25 mouse cellular contexts compared by ENCODE assay signal in the genomic region with DNA sequence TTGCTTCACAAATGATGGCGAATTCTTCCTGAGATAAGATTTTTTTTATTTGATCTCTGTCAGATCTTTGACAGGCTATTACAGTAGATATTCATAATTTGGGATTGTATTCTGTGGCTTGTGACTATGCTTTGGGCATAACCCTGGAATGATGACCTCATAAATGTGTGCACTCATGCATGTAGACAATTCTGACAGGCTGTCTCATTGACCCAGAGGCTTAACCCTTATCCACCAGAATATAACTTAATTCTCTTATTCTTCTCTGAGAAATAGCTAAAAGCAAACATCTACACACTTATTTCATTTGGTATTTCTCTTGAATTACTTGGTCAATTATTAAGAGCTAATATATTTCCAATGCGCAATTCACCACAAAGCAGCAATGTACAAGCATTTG. TPM values are rescaled to one million over a fixed set of nuclear protein-coding genes. Genes with fewer than 3 reads are reported as not detected.
DNase-seq lines count a peak whose midpoint lies in the region; ATAC-seq lines count a peak whose summit lies in the region.
"Had no signal": no experiment of that assay in that cellular context is flagged by ENCODE, and none has a peak within 500 bp of the region (broad histone marks: within the 10 kb centered on the region; RNA-seq: fewer than 3 reads in every experiment).

No protein-coding gene starts in this region.

- no peaks in the 10 kb centered on the region for H3K36me3 ChIP-seq in midbrain, embryonic 11.5 days (ENCODE audit: control insufficient read depth, insufficient read depth, low read length)
- no peaks in the 10 kb centered on the region for H3K36me3 ChIP-seq in midbrain, embryonic 13.5 days
- H3K36me3 ChIP-seq: G1E had no signal

- WGBS in midbrain, embryonic 11.5 days: 92% methylated on average over 2 of the region's 2 CpGs
- WGBS in midbrain, embryonic 13.5 days: 88% methylated on average over 2 of the region's 2 CpGs

- no peaks in the 10 kb centered on the region for H3K9me3 ChIP-seq in midbrain, embryonic 11.5 days (ENCODE audit: control insufficient read depth, low read length)
- no peaks in the 10 kb centered on the region for H3K9me3 ChIP-seq in midbrain, embryonic 13.5 days
- H3K9me3 ChIP-seq: G1E had no signal

- H3K9ac ChIP-seq in midbrain, embryonic 11.5 days (ENCODE audit: low read length): no peak overlapping the region
- H3K9ac ChIP-seq in midbrain, embryonic 13.5 days (replicated peaks): no peak overlapping the region

- no peaks in the 10 kb centered on the region for H3K4me1 ChIP-seq in midbrain, embryonic 11.5 days (ENCODE audit: control insufficient read depth, insufficient read depth, low read length)
- H3K4me1 ChIP-seq in midbrain, embryonic 13.5 days (replicated peaks): no peaks in the 10 kb centered on the region

- H3K4me2 ChIP-seq in midbrain, embryonic 11.5 days: no peak overlapping the region
- no peak overlapping the region for H3K4me2 ChIP-seq in midbrain, embryonic 13.5 days (replicated peaks)

- H3K27me3 ChIP-seq in midbrain, embryonic 11.5 days (ENCODE audit: control insufficient read depth, insufficient read depth, low read length): no peaks in the 10 kb centered on the region
- H3K27me3 ChIP-seq in midbrain, embryonic 13.5 days: no peaks in the 10 kb centered on the region

- DNase-seq in midbrain, embryonic 11.5 days (ENCODE audit: low spot score, missing footprints): peak; percentile 51
- peak; percentile 25 for DNase-seq in Muller cell, postnatal 12 days (ENCODE audit: inconsistent ontology term)
- peak; percentile 66 for DNase-seq in retina, embryonic 14.5 days (ENCODE audit: low spot score)
- DNase-seq in retina, postnatal 1 day: peak; percentile 48
- no peak for DNase-seq in lung, postnatal 10 days
- DNase-seq in thymus, postnatal 14 days: no peak
- no peak for DNase-seq in gastrocnemius, postnatal 4 days (ENCODE audit: low spot score in 2 of 2)
- DNase-seq: adrenal gland, adult 2 months; adrenal gland, adult 8-10 months; adrenal gland, postnatal 10 days; adrenal gland, postnatal 14 days; adrenal gland, postnatal 25 days; adrenal gland, postnatal 36 days; B cell, adult 2 months; cerebellum, adult 11 months; cerebellum, adult 11-12 months; cerebellum, adult 18-20 months had no signal

- no peak overlapping the region for H3K4me3 ChIP-seq in midbrain, embryonic 11.5 days (ENCODE audit: low read depth, low read length)
- no peak overlapping the region for H3K4me3 ChIP-seq in midbrain, embryonic 13.5 days (replicated peaks)

- no peak overlapping the region for H3K27ac ChIP-seq in midbrain, embryonic 11.5 days (ENCODE audit: low read depth, low read length)
- no peak overlapping the region for H3K27ac ChIP-seq in midbrain, embryonic 13.5 days

- ATAC-seq in midbrain, embryonic 11.5 days (ENCODE audit: low FRiP score): no peak
- ATAC-seq in midbrain, embryonic 13.5 days: no peak
- ATAC-seq: activated CD4-positive, CD25-positive, alpha-beta regulatory T cell, adult 4 months; CD4-positive, CD25-positive, alpha-beta regulatory T cell, adult 4 months; Patski had no signal

RNA-seq across cellular contexts. Expression of a gene that starts 37.9 kb away (rescaled TPM):
- polyA plus RNA-seq in midbrain, embryonic 11.5 days (2014; fragmentation: Nextera tagmentation; extraction: Ambion mirVana): 0.23 TPM in 1 of 2 replicates, not detected in the other
- 0.09 and 0.15 TPM in 2 replicates for polyA plus RNA-seq in midbrain, embryonic 13.5 days (2015; fragmentation: Nextera tagmentation; extraction: Ambion mirVana)
- total RNA-seq in gastrocnemius, postnatal 4 days (2021): under 1 TPM in 1 of 2 experiments, not detected in 1; 0.10 TPM
- total RNA-seq: ES-E14, G1E, MEL had no signal
- polyA plus RNA-seq: activated CD4-positive, CD25-positive, alpha-beta regulatory T cell, adult 4 months; C2C12; CD4-positive, CD25-positive, alpha-beta regulatory T cell, adult 4 months; G1E; Patski had no signal

Comparison
In these comparisons a context has a peak if more than half of its experiments do, and no peak if none do; other contexts are left out.
1. DNase-seq: peak in midbrain, embryonic 11.5 days (single experiment), Muller cell, postnatal 12 days (single experiment), retina, embryonic 14.5 days (single experiment) and retina, postnatal 1 day (single experiment); none in lung, postnatal 10 days (single experiment), thymus, postnatal 14 days (single experiment) and gastrocnemius, postnatal 4 days (0 of 2).